11 mouse cellular contexts compared by ENCODE assay signal in genomic region chr9:123490930-123491329, GRCm38 (mm10). TPM values are rescaled to one million over a fixed set of nuclear protein-coding genes. Genes with fewer than 3 reads are reported as not detected.
DNase-seq lines count a peak whose midpoint lies in the region; ATAC-seq and TF ChIP-seq lines count a peak whose summit lies in the region.
"Had no signal": no experiment of that assay in that cellular context is flagged by ENCODE, and none has a peak within 500 bp of the region (broad histone marks: within the 10 kb centered on the region; RNA-seq: fewer than 3 reads in every experiment).

No protein-coding gene starts in this region.

- peaks cover 10% of the 10 kb centered on the region for H3K79me2 ChIP-seq in heart, adult 2 months (replicated peaks; ENCODE audit: control insufficient read depth, insufficient read depth, low read length)

- TF ChIP-seq CTCF in Patski (IDR thresholded peaks at IDR 0.05), result no peak
- TF ChIP-seq CTCF in heart, adult 2 months (IDR thresholded peaks at IDR 0.05), result no peak

- CTCF ChIA-PET in Patski (lab: Charles Lee), result interaction anchor here (0.9 to 7.0 kb wide), 3 partner anchors 13 to 17 kb away, joined by 3 to 54 read pairs (median 25); partner anchors contain the start of gene Limd1

- H3K9me3 ChIP-seq in hindbrain, embryonic 10.5 days, result no peaks in the 10 kb centered on the region

- H3K9ac ChIP-seq in heart, adult 2 months (ENCODE audit: low read depth, low read length), result no peak overlapping the region

- ATAC-seq in Patski, result peak; percentile 36

- intact Hi-C loops in heart, adult 2 months (cut with DNase I), result no loop called here

- POLR2A ChIA-PET in Patski (lab: Charles Lee), result interaction anchor here (1.2 to 2.3 kb wide), 2 partner anchors 11 to 316 kb away, joined by 4 to 14 read pairs; partner anchors contain the start of gene Limd1

- H3K4me1 ChIP-seq in heart, adult 2 months (ENCODE audit: control insufficient read depth, insufficient read depth, low read length), result peaks cover 43% of the 10 kb centered on the region
- H3K4me1 ChIP-seq in hindbrain, embryonic 10.5 days (replicated peaks), result peaks cover 36% of the 10 kb centered on the region

- peaks cover 31% of the 10 kb centered on the region for H3K36me3 ChIP-seq in heart, adult 2 months (ENCODE audit: control insufficient read depth, insufficient read depth, low read length)
- H3K36me3 ChIP-seq in hindbrain, embryonic 10.5 days, result peaks cover 40% of the 10 kb centered on the region

- TF ChIP-seq POLR2A in heart, adult 2 months (IDR thresholded peaks at IDR 0.05; ENCODE audit: insufficient read depth, low read depth, low read length), result 0 out of 2 replicates have a peak, but pooled peaks have one; percentile 13

- H3K27me3 ChIP-seq in Patski, result no peaks in the 10 kb centered on the region
- H3K27me3 ChIP-seq in heart, adult 2 months (ENCODE audit: control insufficient read depth, insufficient read depth, low read length), result no peaks in the 10 kb centered on the region
- H3K27me3 ChIP-seq in hindbrain, embryonic 10.5 days (ENCODE audit: insufficient read depth, poor library complexity, severe bottlenecking), result no peaks in the 10 kb centered on the region

- DNase-seq in kidney, postnatal 14 days, result peak; percentile 20
- DNase-seq in kidney, adult 8-10 months, result no peak
- no peak for DNase-seq in Patski (ENCODE audit: low read depth, low spot score)
- peak; percentile 64 to 71 for DNase-seq in heart, adult 2 months
- peak; percentile 55 for DNase-seq in heart, postnatal 4 days
- DNase-seq in hindbrain, embryonic 10.5 days (ENCODE audit: low spot score), result no peak
- DNase-seq in spleen, postnatal 14 days (ENCODE audit: low spot score in 2 of 2), result no peak
- DNase-seq in frontal cortex, postnatal 14 days (ENCODE audit: low spot score in 2 of 2), result no peak
- DNase-seq: adrenal gland, postnatal 36 days; cerebellum, adult 18-20 months; retina, postnatal 1 day had no signal

- H3K27ac ChIP-seq in heart, adult 2 months, result peak overlapping the region; percentile 70
- H3K27ac ChIP-seq in hindbrain, embryonic 10.5 days, result no peak overlapping the region

- 8% methylated on average over 5 of the region's 5 CpGs for WGBS in heart, adult 2 months
- 86% methylated on average over 5 of the region's 5 CpGs for WGBS in hindbrain, embryonic 10.5 days

- H3K4me3 ChIP-seq in heart, adult 2 months, result no peak overlapping the region
- no peak overlapping the region for H3K4me3 ChIP-seq in hindbrain, embryonic 10.5 days

- TF ChIP-seq EP300 in heart, adult 2 months (IDR thresholded peaks at IDR 0.05; ENCODE audit: insufficient read depth, low read depth, low read length), result peak; percentile 71; the same call in 1 of the 2 replicates

- in situ Hi-C loops in Patski (cut with MboI; ENCODE audit: low pct_unique_long_range_greater_than_20kb), result loop anchor here (25.0 kb wide), 1 partner anchor 854 kb away; no protein-coding TSS in a partner anchor

RNA-seq across cellular contexts. Expression of gene Limd1, which starts 12.4 kb away (rescaled TPM):
- 51.9 TPM for polyA plus RNA-seq in Patski (2021)
- total RNA-seq in heart, adult 2 months (2021), result 10 to 100 TPM; 33.7 to 48.9 TPM
- polyA plus RNA-seq in heart, adult 2 months (2012; rRNA removed), result 34.6 and 50.0 TPM in 2 replicates
- 10 to 100 TPM; 49.1 to 53.5 TPM for total RNA-seq in heart, postnatal 4 days (2021)
- polyA plus RNA-seq in hindbrain, embryonic 10.5 days (2016; fragmentation: Nextera tagmentation; extraction: Ambion mirVana), result 49.0 and 53.1 TPM in 2 replicates

RNA-seq across cellular contexts. Expression of gene Sacm1l, which starts 38.6 kb away (rescaled TPM):
- polyA plus RNA-seq in Patski (2021), result 65.2 TPM
- 10 to 100 TPM; 35.4 to 36.8 TPM for total RNA-seq in heart, adult 2 months (2021)
- 8.3 and 18.9 TPM in 2 replicates for polyA plus RNA-seq in heart, adult 2 months (2012; rRNA removed)
- 10 to 100 TPM; 44.6 to 47.0 TPM for total RNA-seq in heart, postnatal 4 days (2021)
- 35.8 and 44.0 TPM in 2 replicates for polyA plus RNA-seq in hindbrain, embryonic 10.5 days (2016; fragmentation: Nextera tagmentation; extraction: Ambion mirVana)

Comparison
In these comparisons a context has a peak if more than half of its experiments do, and no peak if none do; other contexts are left out.
1. DNase-seq: peak in kidney, postnatal 14 days (single experiment), heart, adult 2 months (2 of 2) and heart, postnatal 4 days (single experiment); none in kidney, adult 8-10 months (0 of 2), Patski (single experiment), hindbrain, embryonic 10.5 days (single experiment), spleen, postnatal 14 days (0 of 2) and frontal cortex, postnatal 14 days (0 of 2).